Mouse (Mus musculus): Measurements from ENCODE around the gene Fbxl17.

GRCm38 (mm10) chr17:63110994-63111393 lies 388.8 kb downstream of the Fbxl17 start:
- TF ChIP-seq POLR2A (IDR thresholded peaks at IDR 0.05; ENCODE audit: insufficient read depth, low read depth, low read length) = no peak
- no peak for TF ChIP-seq CTCF (IDR thresholded peaks at IDR 0.05)
